Mouse (Mus musculus): ENCODE data around the gene Trp53. TPM values are rescaled to one million over a fixed set of nuclear protein-coding genes. Genes with fewer than 3 reads are reported as not detected.
A peak's percentile ranks its signal among the peaks of the same experiment; 100 is the strongest.

Gene Trp53
- total and polyA plus RNA-seq, 3 experiments, result 24.9 to 372 (median 107) TPM

- Histone ChIP-seq H3K79me2 (replicated peaks; ENCODE audit: control insufficient read depth, extremely low read depth, insufficient read depth, poor library complexity, severe bottlenecking) (peaks cover 77% of the 10 kb centered on the region), H3K36me3 (replicated peaks in 1 of 2; ENCODE audit: control insufficient read depth in 1 of 2, insufficient read depth in 1 of 2, low read length in 1 of 2) (peaks cover 22 to 54% of the 10 kb centered on the region in 2 experiments), H3K4me3 (replicated peaks in 1 of 3; ENCODE audit: low read depth in 2 of 3, low read length in 2 of 3, poor library complexity in 1 of 3) (peak overlapping the region; percentile 81 to 99 (median 95)), H3K4me1 (ENCODE audit: control insufficient read depth in 1 of 2, insufficient read depth in 2 of 2) (peaks cover 15 to 57% of the 10 kb centered on the region in 2 experiments), H3K27me3 (replicated peaks) (no peaks in the 10 kb centered on the region), H3K9me3 (replicated peaks; ENCODE audit: low read length) (no peaks in the 10 kb centered on the region), H3K4me2 (ENCODE audit: insufficient read depth, low read depth, poor library complexity, severe bottlenecking) (peak overlapping the region; percentile 83), H3K9ac (ENCODE audit: insufficient read depth, low read depth) (peak overlapping the region; percentile 83), H3K27ac (ENCODE audit: insufficient read depth, low read depth) (peak overlapping the region; percentile 60; the same call in 1 of the 2 replicates)
- dilution Hi-C loops (cut with MboI; ENCODE audit: extremely low pct_ligation_motif_present, extremely low pct_unique_long_range_greater_than_20kb, low sequenced_read_pairs), result no loop called here
- TF ChIP-seq IRF4 (IDR thresholded peaks at IDR 0.05; ENCODE audit: low read depth, low read length), result peak; percentile 60; the same call in 1 of the 2 replicates
- no peak for TF ChIP-seq MAFK (IDR thresholded peaks at IDR 0.05; ENCODE audit: insufficient replicate concordance, low read length)
- TF ChIP-seq MXI1 (IDR thresholded peaks at IDR 0.05; ENCODE audit: low read depth, low read length), result peak; percentile 89
- no peak for TF ChIP-seq UBTF (IDR thresholded peaks at IDR 0.05; ENCODE audit: low read depth, low read length)
- TF ChIP-seq KAT2A (IDR thresholded peaks at IDR 0.05; ENCODE audit: insufficient replicate concordance, low read length), result peak; percentile 90; the same call in 1 of the 2 replicates
- no peak; the same call in 1 of the 2 replicates for TF ChIP-seq GABPA (IDR thresholded peaks at IDR 0.05; ENCODE audit: insufficient replicate concordance, low read depth, low read length)
- TF ChIP-seq CHD1 (IDR thresholded peaks at IDR 0.05; ENCODE audit: low read depth, low read length), result no peak
- no peak for TF ChIP-seq POLR2AphosphoS2 (IDR thresholded peaks at IDR 0.05; ENCODE audit: low read depth, low read length)
- TF ChIP-seq USF1 (IDR thresholded peaks at IDR 0.05; ENCODE audit: low read depth, low read length), result no peak
- TF ChIP-seq ZMIZ1 (IDR thresholded peaks at IDR 0.05; ENCODE audit: low read depth, low read length), result peak; percentile 18
- TF ChIP-seq MEF2A (IDR thresholded peaks at IDR 0.05; ENCODE audit: borderline replicate concordance, low read depth, low read length), result peak; percentile 71; the same call in 1 of the 2 replicates
- TF ChIP-seq NELFE (IDR thresholded peaks at IDR 0.05; ENCODE audit: low read depth, low read length), result peak; percentile 94
- peak; percentile 99 for TF ChIP-seq CHD2 (IDR thresholded peaks at IDR 0.05; ENCODE audit: low read length)
- peak; percentile 26; the same call in 1 of the 2 replicates for TF ChIP-seq MAX (IDR thresholded peaks at IDR 0.05; ENCODE audit: low read length)
- peak; percentile 82 for TF ChIP-seq TBP (conservative IDR thresholded peaks at IDR 0.05; ENCODE audit: low read depth, low read length)
- TF ChIP-seq JUN (IDR thresholded peaks at IDR 0.05; ENCODE audit: insufficient read depth, low read depth, low read length), result no peak
- no peak; the same call in 1 of the 2 replicates for TF ChIP-seq NRF1 (IDR thresholded peaks at IDR 0.05; ENCODE audit: low read depth, low read length)
- TF ChIP-seq SIN3A (IDR thresholded peaks at IDR 0.05; ENCODE audit: low read length), result peak; percentile 97
- no peak for TF ChIP-seq ZKSCAN1 (IDR thresholded peaks at IDR 0.05; ENCODE audit: borderline replicate concordance, low read depth, low read length)
- TF ChIP-seq EP300 (IDR thresholded peaks at IDR 0.05; ENCODE audit: low read length), result no peak
- TF ChIP-seq BHLHE40 (IDR thresholded peaks at IDR 0.05; ENCODE audit: low read depth, low read length), result no peak; the same call in 1 of the 2 replicates
- TF ChIP-seq CTCF (conservative IDR thresholded peaks at IDR 0.05 in 1 of 2, IDR thresholded peaks at IDR 0.05 in 1 of 2; ENCODE audit: low read depth in 2 of 2, low read length in 2 of 2), result peak; percentile 98 to 100
- no peak for TF ChIP-seq JUND (conservative IDR thresholded peaks at IDR 0.05; ENCODE audit: low read depth, low read length)
- peak; percentile 54 for TF ChIP-seq TCF12 (IDR thresholded peaks at IDR 0.05; ENCODE audit: low read depth, low read length)
- no peak for TF ChIP-seq ETS1 (conservative IDR thresholded peaks at IDR 0.05; ENCODE audit: low read depth, low read length)
- no peak for TF ChIP-seq USF2 (conservative IDR thresholded peaks at IDR 0.05; ENCODE audit: low read depth, low read length)
- TF ChIP-seq HCFC1 (IDR thresholded peaks at IDR 0.05; ENCODE audit: low read depth, low read length), result peak; percentile 96
- peak; percentile 62 for TF ChIP-seq RAD21 (IDR thresholded peaks at IDR 0.05; ENCODE audit: low read depth, low read length)
- no peak for TF ChIP-seq PAX5 (IDR thresholded peaks at IDR 0.05; ENCODE audit: low read length)
- TF ChIP-seq SMC3 (IDR thresholded peaks at IDR 0.05; ENCODE audit: low read depth, low read length), result peak; percentile 66
- TF ChIP-seq MYC (IDR thresholded peaks at IDR 0.05; ENCODE audit: low read depth, low read length), result 0 out of 2 replicates have a peak, but pooled peaks have one; percentile 42
- no peak for TF ChIP-seq RCOR1 (conservative IDR thresholded peaks at IDR 0.05; ENCODE audit: low read depth, low read length)
- TF ChIP-seq ZC3H11A (IDR thresholded peaks at IDR 0.05; ENCODE audit: low read depth, low read length), result no peak
- TF ChIP-seq POLR2A (IDR thresholded peaks at IDR 0.05; ENCODE audit: low read depth, low read length), result peak; percentile 89
- peak; percentile 90 for TF ChIP-seq ELF1 (IDR thresholded peaks at IDR 0.05; ENCODE audit: low read depth, low read length)
- TF ChIP-seq MAZ (IDR thresholded peaks at IDR 0.05; ENCODE audit: low read depth, low read length), result peak; percentile 43; the same call in 1 of the 2 replicates
- no peak for TF ChIP-seq ZNF384 (IDR thresholded peaks at IDR 0.05; ENCODE audit: low read depth, low read length)
- TF ChIP-seq E2F4 (IDR thresholded peaks at IDR 0.05; ENCODE audit: insufficient replicate concordance, low read depth, low read length), result peak; percentile 99
- in situ Hi-C loops (cut with MboI; ENCODE audit: low pct_ligation_motif_present, low pct_unique_long_range_greater_than_20kb, low sequenced_read_pairs), result loop anchor here (5.0 kb wide), 1 partner anchor 37 kb away; no protein-coding TSS in a partner anchor
- peak; percentile 99 for DNase-seq (ENCODE audit: extremely low read depth)
Observed at GRCm38 (mm10) chr11:69579128-69580017, 786 bp upstream of the Trp53 start.
